Mouse (Mus musculus): Measurements from ENCODE around the gene Mtmr1.
"Not testable (repeated sequence)": the region's sequence is repeated elsewhere in the genome, so short reads cannot be mapped to it uniquely, and the experiment has no call there.

The Mtmr1 gene

GRCm38 (mm10) chrX:71364554-71364991 lies at the start of gene Mtmr1:
Mtmr1 (plus strand) TSS chrX:71364760.
- peak; percentile 56 to 62 for DNase-seq (ENCODE audit: low spot score in 2 of 2)

GRCm38 (mm10) chrX:71352033-71352432 lies 12.5 kb upstream of the Mtmr1 start:
- DNase-seq (ENCODE audit: low spot score in 2 of 2) = no peak

- DNase-seq (ENCODE audit: low spot score in 2 of 2) = no peak
These were observed 9.2 kb upstream of the Mtmr1 start for GRCm38 (mm10) chrX:71355331-71355730.

GRCm38 (mm10) chrX:71361793-71362192 lies 2.8 kb upstream of the Mtmr1 start:
- not testable (repeated sequence) for DNase-seq (ENCODE audit: low spot score in 2 of 2)

- DNase-seq (ENCODE audit: low spot score in 2 of 2) = no peak
These were observed 498 bp upstream of the Mtmr1 start for GRCm38 (mm10) chrX:71364062-71364461.

GRCm38 (mm10) chrX:71365011-71365410 lies 451 bp downstream of the Mtmr1 start:
- peak; percentile 8 to 17 for DNase-seq (ENCODE audit: low spot score in 2 of 2)

- DNase-seq (ENCODE audit: low spot score in 2 of 2) = no peak
These were observed 950 bp downstream of the Mtmr1 start for GRCm38 (mm10) chrX:71365510-71365909.

GRCm38 (mm10) chrX:71366973-71367372 lies 2.4 kb downstream of the Mtmr1 start:
- no peak for DNase-seq (ENCODE audit: low spot score in 2 of 2)

GRCm38 (mm10) chrX:71376781-71377180 lies 12.2 kb downstream of the Mtmr1 start:
- DNase-seq (ENCODE audit: low spot score in 2 of 2) = no peak

- DNase-seq (ENCODE audit: low spot score in 2 of 2) = no peak
These were observed 13.9 kb downstream of the Mtmr1 start for GRCm38 (mm10) chrX:71378435-71378834.

- DNase-seq (ENCODE audit: low spot score in 2 of 2) = peak; percentile 5 to 15
These were observed 17.0 kb downstream of the Mtmr1 start for GRCm38 (mm10) chrX:71381571-71381970.

GRCm38 (mm10) chrX:71396326-71396725 lies 31.8 kb downstream of the Mtmr1 start:
- no peak for DNase-seq (ENCODE audit: low spot score in 2 of 2)

- no peak for DNase-seq (ENCODE audit: low spot score in 2 of 2)
These were observed 41.7 kb downstream of the Mtmr1 start for GRCm38 (mm10) chrX:71406290-71406689.

- DNase-seq (ENCODE audit: low spot score in 2 of 2) = no peak
These were observed 43.8 kb downstream of the Mtmr1 start for GRCm38 (mm10) chrX:71408386-71408785.

- DNase-seq (ENCODE audit: low spot score in 2 of 2) = no peak
These were observed 48.2 kb downstream of the Mtmr1 start for GRCm38 (mm10) chrX:71412776-71413175.

GRCm38 (mm10) chrX:71413616-71414015 lies 49.1 kb downstream of the Mtmr1 start:
- DNase-seq (ENCODE audit: low spot score in 2 of 2) = no peak

GRCm38 (mm10) chrX:71424852-71425251 lies 60.3 kb downstream of the Mtmr1 start:
- DNase-seq (ENCODE audit: low spot score in 2 of 2) = no peak

GRCm38 (mm10) chrX:71425746-71426519 lies 61.4 kb downstream of the Mtmr1 start:
- DNase-seq (ENCODE audit: low spot score in 2 of 2) = peak; percentile 44 to 77

- DNase-seq (ENCODE audit: low spot score in 2 of 2) = no peak
These were observed 62.9 kb downstream of the Mtmr1 start for GRCm38 (mm10) chrX:71427491-71427890.

- no peak for DNase-seq (ENCODE audit: low spot score in 2 of 2)
These were observed 66.3 kb downstream of the Mtmr1 start for GRCm38 (mm10) chrX:71430900-71431299.

- no peak for DNase-seq (ENCODE audit: low spot score in 2 of 2)
These were observed 69.9 kb downstream of the Mtmr1 start for GRCm38 (mm10) chrX:71434448-71434847.

- DNase-seq (ENCODE audit: low spot score in 2 of 2) = no peak
These were observed 70.3 kb downstream of the Mtmr1 start for GRCm38 (mm10) chrX:71434860-71435259.

- no peak for DNase-seq (ENCODE audit: low spot score in 2 of 2)
These were observed 71.0 kb downstream of the Mtmr1 start for GRCm38 (mm10) chrX:71435542-71435941.

GRCm38 (mm10) chrX:71439473-71439872 lies 74.9 kb downstream of the Mtmr1 start:
- DNase-seq (ENCODE audit: low spot score in 2 of 2) = no peak
